Mouse (Mus musculus) MN1 (cell line): ENCODE data around the gene Cadm4.
"Not testable (repeated sequence)": the region's sequence is repeated elsewhere in the genome, so short reads cannot be mapped to it uniquely, and the experiment has no call there.

ENCODE experiments used
- DNase-seq: peaks from one replicate; pipeline ENCODE4 v3.0.0-alpha.2; 2016; ENCODE audit warnings: low spot score

Cadm4 gene

GRCm38 (mm10) chr7:24501492-24501891 is 19.7 kb downstream of the Cadm4 start:
- no peak for DNase-seq

GRCm38 (mm10) chr7:24504004-24504403 is 22.2 kb downstream of the Cadm4 start:
- DNase-seq, result no peak

GRCm38 (mm10) chr7:24504868-24505267 is 23.0 kb downstream of the Cadm4 start:
- no peak for DNase-seq

GRCm38 (mm10) chr7:24505447-24506064 is 23.7 kb downstream of the Cadm4 start:
- no peak for DNase-seq

- no peak for DNase-seq
Measured at GRCm38 (mm10) chr7:24506065-24506459, 24.2 kb downstream of the Cadm4 start.

- peak; percentile 67 for DNase-seq
Measured at GRCm38 (mm10) chr7:24506476-24506837, 24.6 kb downstream of the Cadm4 start.

- DNase-seq, result peak; percentile 90
Measured at GRCm38 (mm10) chr7:24506838-24507725, 25.3 kb downstream of the Cadm4 start, which contains the start of gene Zfp428. Zfp428 (plus strand) TSS chr7:24507006.

- no peak for DNase-seq
Measured at GRCm38 (mm10) chr7:24507726-24508114, 25.9 kb downstream of the Cadm4 start.

- no peak for DNase-seq
Measured at GRCm38 (mm10) chr7:24512355-24512754, 30.5 kb downstream of the Cadm4 start, which contains the start of gene AC161166.1. AC161166.1 (minus strand) TSS chr7:24512455.

- DNase-seq, result not testable (repeated sequence)
Measured at GRCm38 (mm10) chr7:24516319-24516718, 34.5 kb downstream of the Cadm4 start.

- DNase-seq, result no peak
Measured at GRCm38 (mm10) chr7:24517077-24517476, 35.3 kb downstream of the Cadm4 start.

GRCm38 (mm10) chr7:24517654-24518053 is 35.8 kb downstream of the Cadm4 start:
- no peak for DNase-seq

- no peak for DNase-seq
Measured at GRCm38 (mm10) chr7:24519130-24519529, 37.3 kb downstream of the Cadm4 start.

GRCm38 (mm10) chr7:24520054-24520453 is 38.2 kb downstream of the Cadm4 start:
- not testable (repeated sequence) for DNase-seq

- DNase-seq, result no peak
Measured at GRCm38 (mm10) chr7:24522805-24523204, 41.0 kb downstream of the Cadm4 start.

GRCm38 (mm10) chr7:24523723-24524122 is 41.9 kb downstream of the Cadm4 start:
- no peak for DNase-seq

- no peak for DNase-seq
Measured at GRCm38 (mm10) chr7:24524978-24525377, 43.2 kb downstream of the Cadm4 start.

GRCm38 (mm10) chr7:24525686-24526420 is 44.0 kb downstream of the Cadm4 start:
- DNase-seq, result peak; percentile 77

- peak; percentile 64 for DNase-seq
Measured at GRCm38 (mm10) chr7:24528861-24529260, 47.0 kb downstream of the Cadm4 start.

GRCm38 (mm10) chr7:24529580-24529979 is 47.8 kb downstream of the Cadm4 start:
- peak; percentile 43 for DNase-seq

- DNase-seq, result peak; percentile 98
Measured at GRCm38 (mm10) chr7:24530062-24530931, 48.5 kb downstream of the Cadm4 start, which contains the start of gene Irgq. Irgq (plus strand) TSS chr7:24530689.
